Mouse (Mus musculus) stomach, postnatal 0 days (tissue): Measurements from ENCODE around the gene Fndc10. TPM values are rescaled to one million over a fixed set of nuclear protein-coding genes. Genes with fewer than 3 reads are reported as not detected.
"Not testable (repeated sequence)": the region's sequence is repeated elsewhere in the genome, so short reads cannot be mapped to it uniquely, and the experiment has no call there.

Experiments used
- ATAC-seq: fragments of 200-750 bp; cut with Nextera tagmentation; 2 replicates; pipeline ENCODE4 v1.8.0; 2017; ENCODE audit not compliant: low FRiP score, low TSS enrichment
- DNase-seq: peaks from one replicate; pipeline ENCODE4 v3.0.0-alpha.2; 2016; ENCODE audit warnings: low spot score
- H3K27ac ChIP-seq: fragments of 300-500 bp; sonication (generic); replicated peaks from 2 replicates; pipeline ENCODE4 v1.5.1; 2014; ENCODE audit warnings: mild to moderate bottlenecking, control low read depth
- H3K27me3 ChIP-seq: fragments of 300-500 bp; sonication (generic); 2 replicates; pipeline ENCODE4 v1.6.1; 2014; ENCODE audit warnings: low read length; ENCODE audit not compliant: control insufficient read depth, insufficient read depth
- H3K36me3 ChIP-seq: fragments of 300-500 bp; sonication (generic); 2 replicates; pipeline ENCODE4 v1.6.1; 2014; ENCODE audit warnings: low read length, mixed read lengths; ENCODE audit not compliant: control insufficient read depth, insufficient read depth
- H3K4me1 ChIP-seq: fragments of 300-500 bp; sonication (generic); replicated peaks from 2 replicates; pipeline ENCODE4 v1.6.1; 2014; ENCODE audit warnings: antibody characterized with exemption; ENCODE audit not compliant: control insufficient read depth, insufficient read depth
- H3K4me2 ChIP-seq: fragments of 300-500 bp; sonication (generic); replicated peaks from 2 replicates; pipeline ENCODE4 v1.6.1; 2014; ENCODE audit warnings: low read depth, mild to moderate bottlenecking, control low read depth, moderate library complexity
- H3K4me3 ChIP-seq: fragments of 300-500 bp; sonication (generic); 2 replicates; pipeline ENCODE4 v1.5.1; 2014; ENCODE audit warnings: low read depth, low read length, control low read depth
- H3K9ac ChIP-seq: fragments of 300-500 bp; sonication (generic); 2 replicates; pipeline ENCODE4 v1.6.1; 2014; ENCODE audit warnings: mild to moderate bottlenecking, low read length, control low read depth, mixed read lengths
- H3K9me3 ChIP-seq: fragments of 300-500 bp; sonication (generic); 2 replicates; pipeline ENCODE4 v1.6.1; 2016; ENCODE audit warnings: low read length; ENCODE audit not compliant: control insufficient read depth
- CTCF ChIP-seq: IDR thresholded peaks from 2 replicates; pipeline ENCODE4 v1.5.1; 2016; ENCODE audit warnings: antibody characterized with exemption, low read depth, mild to moderate bottlenecking, moderate library complexity
- EP300 ChIP-seq: optimal IDR thresholded peaks from 2 replicates; pipeline ENCODE3; 2016; ENCODE audit warnings: antibody characterized with exemption
- WGBS: fragments of 180-500 bp; shearing (Covaris S2); extraction: QIAGEN DNeasy Blood & Tissue Kit; methylation state at CpG from one replicate; pipeline ENCODE4 v1.1.7; 2014; 5-methylcytosine and 5-hydroxymethylcytosine counted together
- polyA plus RNA-seq: library from polyadenylated mRNA; unstranded; fragments of >200 nt; fragmentation: Nextera tagmentation; extraction: Ambion mirVana; gene quantifications from 2 replicates; pipeline ENCODE4 v1.2.1, GENCODE M21; 2015

The Fndc10 gene
- polyA plus RNA-seq, 1 experiment from 2014 or later, result 9.6 TPM

- WGBS, result 87% methylated on average over 13 of the region's 13 CpGs
- Histone ChIP-seq H3K36me3 (no peaks in the 10 kb centered on the region), H3K9ac (no peak overlapping the region), H3K9me3 (no peaks in the 10 kb centered on the region), H3K4me1 (peaks cover 11% of the 10 kb centered on the region), H3K27ac (no peak overlapping the region), H3K4me3 (no peak overlapping the region), H3K4me2 (no peak overlapping the region), H3K27me3 (no peaks in the 10 kb centered on the region)
- TF ChIP-seq CTCF (no peak), EP300 (no peak)
- DNase-seq, result no peak
- ATAC-seq, result no peak
Observed at GRCm38 (mm10) chr4:155656214-155656751, 37.9 kb upstream of the Fndc10 start.

GRCm38 (mm10) chr4:155658961-155659360 is 35.2 kb upstream of the Fndc10 start:
- TF ChIP-seq EP300 (no peak), CTCF (no peak)
- Histone ChIP-seq H3K9ac (no peak overlapping the region), H3K4me2 (no peak overlapping the region), H3K36me3 (no peaks in the 10 kb centered on the region), H3K4me3 (no peak overlapping the region), H3K27me3 (no peaks in the 10 kb centered on the region), H3K9me3 (no peaks in the 10 kb centered on the region), H3K27ac (no peak overlapping the region), H3K4me1 (peaks cover 3% of the 10 kb centered on the region)
- no peak for ATAC-seq
- WGBS, result 91% methylated on average over 9 of the region's 10 CpGs
- no peak for DNase-seq

GRCm38 (mm10) chr4:155660641-155661040 is 33.5 kb upstream of the Fndc10 start:
- ATAC-seq (peak; percentile 85), DNase-seq (peak; percentile 81)
- Histone ChIP-seq H3K36me3 (no peaks in the 10 kb centered on the region), H3K4me3 (no peak overlapping the region), H3K27me3 (no peaks in the 10 kb centered on the region), H3K4me1 (no peaks in the 10 kb centered on the region), H3K4me2 (no peak overlapping the region), H3K9ac (no peak overlapping the region), H3K27ac (no peak overlapping the region), H3K9me3 (no peaks in the 10 kb centered on the region)
- 66% methylated on average over 12 of the region's 12 CpGs for WGBS
- TF ChIP-seq EP300 (no peak), CTCF (no peak)

DNA sequence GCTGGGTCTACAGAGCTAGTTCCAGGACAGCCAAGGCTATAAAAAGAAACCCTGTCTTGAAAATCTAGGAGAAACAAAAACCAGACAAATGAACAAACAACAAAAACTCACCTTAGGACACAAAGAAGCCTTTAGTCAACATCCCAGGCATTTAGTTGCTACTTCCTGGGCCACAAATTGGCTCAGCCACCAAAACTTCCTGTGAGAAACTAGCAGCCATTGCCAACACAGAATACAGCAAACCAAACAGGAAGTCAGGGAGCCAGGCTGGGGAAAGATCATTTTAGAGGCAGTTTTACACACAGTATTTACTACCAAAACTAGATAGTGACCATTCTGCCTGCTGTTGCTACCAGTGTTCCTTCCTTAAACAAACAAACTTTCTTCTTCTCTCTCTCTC is 27.2 kb upstream of the Fndc10 start:
- no peak overlapping the region for H3K4me3 ChIP-seq
- no peak for DNase-seq
- H3K4me1 ChIP-seq, result no peaks in the 10 kb centered on the region
- H3K4me2 ChIP-seq, result no peak overlapping the region
- TF ChIP-seq CTCF (no peak), EP300 (no peak)
- no peak for ATAC-seq
- H3K9ac ChIP-seq, result no peak overlapping the region
- no peaks in the 10 kb centered on the region for H3K36me3 ChIP-seq
- no peaks in the 10 kb centered on the region for H3K9me3 ChIP-seq
- H3K27ac ChIP-seq, result no peak overlapping the region
- H3K27me3 ChIP-seq, result no peaks in the 10 kb centered on the region

GRCm38 (mm10) chr4:155668689-155669597 is 25.2 kb upstream of the Fndc10 start, which contains the start of gene Mib2:
Mib2 (minus strand) TSS chr4:155669198.
- Histone ChIP-seq H3K36me3 (no peaks in the 10 kb centered on the region), H3K27me3 (no peaks in the 10 kb centered on the region), H3K27ac (peak within 1 kb of the TSS; percentile 84), H3K4me1 (no peaks in the 10 kb centered on the region), H3K4me2 (peak within 1 kb of the TSS; percentile 91), H3K9ac (peak within 1 kb of the TSS; percentile 89), H3K4me3 (peak within 1 kb of the TSS; percentile 88), H3K9me3 (no peaks in the 10 kb centered on the region)
- ATAC-seq (peak; percentile 98), DNase-seq (peak; percentile 97)
- WGBS, result under 1% methylated on average over 72 of the region's 73 CpGs
- TF ChIP-seq EP300 (no peak), CTCF (peak; percentile 35; the same call in 1 of the 2 replicates)

GRCm38 (mm10) chr4:155669598-155670075 is 24.5 kb upstream of the Fndc10 start:
- Histone ChIP-seq H3K9me3 (no peaks in the 10 kb centered on the region), H3K27me3 (no peaks in the 10 kb centered on the region), H3K27ac (peak overlapping the region; percentile 84), H3K9ac (no peak overlapping the region), H3K4me1 (no peaks in the 10 kb centered on the region), H3K4me3 (peak overlapping the region; percentile 88), H3K36me3 (no peaks in the 10 kb centered on the region), H3K4me2 (peak overlapping the region; percentile 91)
- TF ChIP-seq EP300, result no peak
- no peak for TF ChIP-seq CTCF
- peak; percentile 33; the same call in 1 of the 2 replicates for ATAC-seq
- DNase-seq, result no peak
- WGBS, result 2% methylated on average over 8 of the region's 8 CpGs

- not testable (repeated sequence) for ATAC-seq, H3K4me2 ChIP-seq, H3K27ac ChIP-seq, H3K9me3 ChIP-seq, H3K36me3 ChIP-seq, H3K27me3 ChIP-seq, H3K9ac ChIP-seq, H3K4me3 ChIP-seq, DNase-seq, H3K4me1 ChIP-seq
- 73% methylated on average over 4 of the region's 4 CpGs for WGBS
Observed at GRCm38 (mm10) chr4:155670236-155670635, 23.9 kb upstream of the Fndc10 start.
